Mouse (Mus musculus): ENCODE measurements around the gene Prrt2.

Gene Prrt2

GRCm38 (mm10) chr7:127012374-127012773, 8.6 kb downstream of the Prrt2 start:
- H3K4me1 ChIP-seq (replicated peaks; ENCODE audit: low read depth, low read length): peaks cover 86% of the 10 kb centered on the region
- TF ChIP-seq NANOG (IDR thresholded peaks at IDR 0.05; ENCODE audit: borderline replicate concordance, low read length) (no peak), CTCF (conservative IDR thresholded peaks at IDR 0.05; ENCODE audit: low read length) (no peak), POU5F1 (IDR thresholded peaks at IDR 0.05; ENCODE audit: borderline replicate concordance, low read length) (no peak)
- H3K27me3 ChIP-seq (ENCODE audit: insufficient read depth, low read length): no peaks in the 10 kb centered on the region
- no peak overlapping the region for H3K4me3 ChIP-seq (replicated peaks; ENCODE audit: low read length)
- no peaks in the 10 kb centered on the region for H3K9me3 ChIP-seq (ENCODE audit: low read length)
- peaks cover 54% of the 10 kb centered on the region for H3K36me3 ChIP-seq (ENCODE audit: insufficient read depth, low read length)

- Histone ChIP-seq H3K4me3 (replicated peaks; ENCODE audit: low read length) (peak overlapping the region; percentile 30), H3K4me1 (replicated peaks; ENCODE audit: low read depth, low read length) (peaks cover 92% of the 10 kb centered on the region), H3K36me3 (ENCODE audit: insufficient read depth, low read length) (peaks cover 54% of the 10 kb centered on the region), H3K9me3 (ENCODE audit: low read length) (no peaks in the 10 kb centered on the region), H3K27me3 (ENCODE audit: insufficient read depth, low read length) (no peaks in the 10 kb centered on the region)
- TF ChIP-seq CTCF (conservative IDR thresholded peaks at IDR 0.05; ENCODE audit: low read length) (no peak), NANOG (IDR thresholded peaks at IDR 0.05; ENCODE audit: borderline replicate concordance, low read length) (no peak), POU5F1 (IDR thresholded peaks at IDR 0.05; ENCODE audit: borderline replicate concordance, low read length) (no peak)
Observed at GRCm38 (mm10) chr7:127011717-127012116, 9.3 kb downstream of the Prrt2 start.

GRCm38 (mm10) chr7:127011051-127011450, 10.0 kb downstream of the Prrt2 start:
- peaks cover 96% of the 10 kb centered on the region for H3K4me1 ChIP-seq (replicated peaks; ENCODE audit: low read depth, low read length)
- no peaks in the 10 kb centered on the region for H3K27me3 ChIP-seq (ENCODE audit: insufficient read depth, low read length)
- H3K36me3 ChIP-seq (ENCODE audit: insufficient read depth, low read length): peaks cover 54% of the 10 kb centered on the region
- no peaks in the 10 kb centered on the region for H3K9me3 ChIP-seq (ENCODE audit: low read length)
- peak overlapping the region; percentile 30; the same call in 1 of the 2 replicates for H3K4me3 ChIP-seq (replicated peaks; ENCODE audit: low read length)
- TF ChIP-seq CTCF (conservative IDR thresholded peaks at IDR 0.05; ENCODE audit: low read length): no peak
- TF ChIP-seq NANOG (IDR thresholded peaks at IDR 0.05; ENCODE audit: borderline replicate concordance, low read length): no peak
- no peak for TF ChIP-seq POU5F1 (IDR thresholded peaks at IDR 0.05; ENCODE audit: borderline replicate concordance, low read length)

DNA sequence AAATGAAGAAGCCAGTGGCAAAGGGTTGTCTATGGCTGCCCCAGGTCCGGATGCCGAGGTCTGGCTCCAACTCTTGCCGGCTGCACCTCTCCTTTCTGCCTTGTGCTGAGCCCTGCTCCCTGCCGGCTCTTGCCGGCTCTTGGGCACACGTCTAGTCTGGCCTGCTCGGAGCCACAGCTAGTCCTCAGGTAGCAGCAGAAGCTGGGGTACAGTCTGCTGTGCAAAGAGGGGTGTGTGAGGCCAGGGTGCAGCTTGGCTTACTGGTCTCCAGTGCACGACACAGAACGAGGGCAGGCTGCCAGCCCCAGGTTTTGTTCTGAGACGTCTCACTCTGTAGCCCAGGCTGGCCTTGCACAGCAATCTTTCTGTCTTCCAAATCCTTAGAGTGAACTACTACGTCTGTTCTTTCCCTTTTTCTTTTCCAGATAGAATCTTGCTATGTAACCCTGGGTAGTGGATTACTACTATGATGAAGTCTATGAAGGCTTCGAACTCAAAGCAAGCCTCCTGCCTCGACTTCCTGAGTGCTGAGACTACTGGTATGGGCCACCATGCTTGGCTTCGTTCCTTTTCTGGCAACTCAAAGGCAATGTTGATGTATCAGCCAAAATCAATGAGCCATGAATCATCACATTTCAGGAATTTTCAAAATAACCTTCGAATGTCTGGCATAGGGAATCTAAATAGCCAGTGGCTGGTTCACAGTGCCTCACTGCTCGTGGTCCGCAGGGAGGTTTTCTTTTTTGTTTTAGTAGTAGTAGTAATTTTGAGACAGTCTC, 11.5 kb downstream of the Prrt2 start:
- H3K4me3 ChIP-seq (replicated peaks; ENCODE audit: low read length): peak overlapping the region; percentile 53
- no peaks in the 10 kb centered on the region for H3K9me3 ChIP-seq (ENCODE audit: low read length)
- no peaks in the 10 kb centered on the region for H3K27me3 ChIP-seq (ENCODE audit: insufficient read depth, low read length)
- peaks cover 40% of the 10 kb centered on the region for H3K36me3 ChIP-seq (ENCODE audit: insufficient read depth, low read length)
- no peak for TF ChIP-seq CTCF (conservative IDR thresholded peaks at IDR 0.05; ENCODE audit: low read length)
- no peak for TF ChIP-seq POU5F1 (IDR thresholded peaks at IDR 0.05; ENCODE audit: borderline replicate concordance, low read length)
- no peak for TF ChIP-seq NANOG (IDR thresholded peaks at IDR 0.05; ENCODE audit: borderline replicate concordance, low read length)
- peaks cover 90% of the 10 kb centered on the region for H3K4me1 ChIP-seq (replicated peaks; ENCODE audit: low read depth, low read length)

DNA sequence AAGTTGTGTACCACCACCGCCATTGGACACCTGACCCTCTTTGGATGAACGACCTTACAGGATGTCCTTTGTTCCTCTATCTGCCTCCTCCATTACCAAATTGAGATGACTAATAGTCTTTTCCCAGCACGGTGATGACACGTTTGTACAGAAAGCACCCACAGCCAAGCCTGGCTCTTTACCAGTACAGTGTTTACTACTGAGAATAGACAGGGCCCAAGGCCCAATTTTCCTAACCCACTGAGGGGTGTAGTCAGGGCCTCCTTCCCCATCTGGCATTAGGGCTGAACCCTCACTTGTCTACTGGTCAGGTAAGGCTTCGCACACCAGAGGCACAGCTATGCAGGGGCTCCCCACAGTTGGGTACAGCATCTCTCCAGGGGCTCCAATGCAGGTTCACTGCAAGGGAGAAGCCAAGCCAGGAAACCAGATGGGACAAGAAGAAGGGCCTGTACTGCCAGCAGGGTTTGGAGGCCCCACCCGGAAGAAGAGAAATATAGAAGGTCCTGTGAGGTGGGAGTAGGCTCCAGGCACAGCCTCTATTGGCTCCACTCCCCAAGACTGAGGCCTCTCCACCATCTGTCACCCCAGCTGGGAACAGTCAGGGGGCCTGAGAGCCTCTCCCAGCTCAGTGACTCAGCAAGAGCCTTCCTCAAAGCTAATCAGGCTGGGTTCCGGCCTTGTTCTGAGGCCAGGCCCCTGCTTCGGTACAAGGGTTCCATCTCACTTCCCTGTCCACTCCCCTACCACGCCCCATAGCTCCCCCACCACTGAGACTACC, 12.6 kb downstream of the Prrt2 start:
- Histone ChIP-seq H3K9me3 (ENCODE audit: low read length) (no peaks in the 10 kb centered on the region), H3K4me3 (replicated peaks; ENCODE audit: low read length) (peak overlapping the region; percentile 53), H3K4me1 (replicated peaks; ENCODE audit: low read depth, low read length) (peaks cover 90% of the 10 kb centered on the region), H3K27me3 (ENCODE audit: insufficient read depth, low read length) (no peaks in the 10 kb centered on the region), H3K36me3 (ENCODE audit: insufficient read depth, low read length) (peaks cover 29% of the 10 kb centered on the region)
- no peak for TF ChIP-seq CTCF (conservative IDR thresholded peaks at IDR 0.05; ENCODE audit: low read length)

- Histone ChIP-seq H3K9me3 (ENCODE audit: low read length) (no peaks in the 10 kb centered on the region), H3K4me1 (replicated peaks; ENCODE audit: low read depth, low read length) (peaks cover 90% of the 10 kb centered on the region), H3K27me3 (ENCODE audit: insufficient read depth, low read length) (no peaks in the 10 kb centered on the region), H3K36me3 (ENCODE audit: insufficient read depth, low read length) (peaks cover 20% of the 10 kb centered on the region), H3K4me3 (replicated peaks; ENCODE audit: low read length) (no peak overlapping the region)
- TF ChIP-seq POU5F1 (IDR thresholded peaks at IDR 0.05; ENCODE audit: borderline replicate concordance, low read length): no peak
- no peak for TF ChIP-seq NANOG (IDR thresholded peaks at IDR 0.05; ENCODE audit: borderline replicate concordance, low read length)
Observed at GRCm38 (mm10) chr7:127007313-127008024, 13.5 kb downstream of the Prrt2 start.

DNA sequence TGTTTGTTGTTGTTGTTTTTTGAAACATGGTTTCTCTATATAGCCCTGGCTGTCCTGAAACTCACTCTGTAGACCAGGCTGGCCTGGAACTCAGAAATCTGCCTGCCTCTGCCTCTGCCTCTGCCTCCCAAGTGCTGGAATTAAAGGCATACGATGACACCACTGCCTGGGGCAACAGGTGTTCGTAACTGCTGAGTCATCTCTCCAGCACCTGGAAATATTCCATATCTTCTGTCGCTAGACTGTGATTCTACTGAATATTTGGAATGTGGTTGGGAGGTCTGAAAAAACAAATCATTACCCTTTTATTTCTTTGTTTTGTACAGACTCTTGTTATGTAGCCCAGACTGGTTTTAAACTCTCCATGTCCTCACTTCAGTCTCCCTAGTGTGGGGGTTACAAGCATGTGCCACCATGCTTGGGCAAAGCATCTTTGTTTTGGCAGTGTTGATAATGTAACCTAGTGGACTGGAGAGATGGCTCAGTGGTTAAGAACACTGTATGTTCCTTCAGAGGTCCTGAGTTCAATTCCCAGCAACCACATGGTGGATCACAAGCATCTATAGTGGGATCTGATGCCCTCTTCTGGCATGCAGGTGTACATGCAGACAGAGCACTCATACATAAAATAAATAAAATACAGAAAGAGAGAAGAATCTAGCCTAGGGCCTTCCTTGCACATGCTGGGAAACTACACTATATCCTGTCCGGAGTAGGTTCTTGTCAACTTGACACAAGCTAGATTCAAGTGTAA, 16.7 kb downstream of the Prrt2 start:
- peak; percentile 47 for TF ChIP-seq CTCF (conservative IDR thresholded peaks at IDR 0.05; ENCODE audit: low read length)
- TF ChIP-seq NANOG (IDR thresholded peaks at IDR 0.05; ENCODE audit: borderline replicate concordance, low read length): no peak
- Histone ChIP-seq H3K4me1 (replicated peaks; ENCODE audit: low read depth, low read length) (peaks cover 71% of the 10 kb centered on the region), H3K9me3 (ENCODE audit: low read length) (no peaks in the 10 kb centered on the region), H3K27me3 (ENCODE audit: insufficient read depth, low read length) (no peaks in the 10 kb centered on the region), H3K36me3 (ENCODE audit: insufficient read depth, low read length) (peaks cover 19% of the 10 kb centered on the region), H3K4me3 (replicated peaks; ENCODE audit: low read length) (0 out of 2 replicates have a peak overlapping the region, but pooled peaks have one; percentile 49)

GRCm38 (mm10) chr7:127003620-127004019, 17.4 kb downstream of the Prrt2 start:
- H3K9me3 ChIP-seq (ENCODE audit: low read length): no peaks in the 10 kb centered on the region
- no peak for TF ChIP-seq POU5F1 (IDR thresholded peaks at IDR 0.05; ENCODE audit: borderline replicate concordance, low read length)
- TF ChIP-seq CTCF (conservative IDR thresholded peaks at IDR 0.05; ENCODE audit: low read length): no peak
- no peak for TF ChIP-seq NANOG (IDR thresholded peaks at IDR 0.05; ENCODE audit: borderline replicate concordance, low read length)

More at GRCm38 (mm10) chr7:127003620-127004019, 17.4 kb downstream of the Prrt2 start:
- Histone ChIP-seq H3K36me3 (ENCODE audit: insufficient read depth, low read length) (peaks cover 24% of the 10 kb centered on the region), H3K27me3 (ENCODE audit: insufficient read depth, low read length) (no peaks in the 10 kb centered on the region), H3K4me1 (replicated peaks; ENCODE audit: low read depth, low read length) (peaks cover 64% of the 10 kb centered on the region), H3K4me3 (replicated peaks; ENCODE audit: low read length) (peak overlapping the region; percentile 49)
